In genomic region chr15:82856065-82856464, GRCm38 (mm10) we compare ENCODE assay signal across 14 mouse cellular contexts.
DNase-seq lines count a peak whose midpoint lies in the region; ATAC-seq and TF ChIP-seq lines count a peak whose summit lies in the region.
"Had no signal": no experiment of that assay in that cellular context is flagged by ENCODE, and none has a peak within 500 bp of the region (broad histone marks: within the 10 kb centered on the region; RNA-seq: fewer than 3 reads in every experiment).

No protein-coding gene starts in this region.

- no peaks in the 10 kb centered on the region for H3K9me3 ChIP-seq in heart, embryonic 13.5 days
- no peaks in the 10 kb centered on the region for H3K9me3 ChIP-seq in midbrain, embryonic 14.5 days (ENCODE audit: control insufficient read depth, low read length)
- H3K9me3 ChIP-seq: liver, embryonic 12.5 days; lung, embryonic 15.5 days had no signal

- intact Hi-C loops in heart, postnatal 10 days (cut with DNase I) = no loop called here

- ATAC-seq in heart, embryonic 13.5 days (ENCODE audit: extremely low read depth, insufficient number of reproducible peaks, low FRiP score, low TSS enrichment) = no peak
- ATAC-seq in midbrain, embryonic 14.5 days (ENCODE audit: low FRiP score, low TSS enrichment) = no peak
- no peak for ATAC-seq in CD4-positive, CD25-positive, alpha-beta regulatory T cell, adult 4 months
- ATAC-seq: liver, embryonic 12.5 days had no signal

- TF ChIP-seq CTCF in cortical plate, adult 2 months (IDR thresholded peaks at IDR 0.05; ENCODE audit: extremely low read depth, insufficient read depth, low read length) = no peak

- no peaks in the 10 kb centered on the region for H3K27me3 ChIP-seq in heart, embryonic 13.5 days (replicated peaks)
- H3K27me3 ChIP-seq in midbrain, embryonic 14.5 days (ENCODE audit: control insufficient read depth, insufficient read depth, low read length) = no peaks in the 10 kb centered on the region
- H3K27me3 ChIP-seq: liver, embryonic 12.5 days; lung, embryonic 15.5 days had no signal

- H3K27ac ChIP-seq in heart, embryonic 13.5 days (replicated peaks) = 0 out of 2 replicates have a peak overlapping the region, but pooled peaks have one; percentile 50
- peak overlapping the region; percentile 18; the same call in 1 of the 2 replicates for H3K27ac ChIP-seq in cortical plate, adult 2 months (ENCODE audit: insufficient read depth, low read length)
- peak overlapping the region; percentile 85 for H3K27ac ChIP-seq in midbrain, embryonic 14.5 days (replicated peaks; ENCODE audit: low read depth, low read length)
- H3K27ac ChIP-seq: liver, embryonic 12.5 days; lung, embryonic 15.5 days had no signal

- H3K4me1 ChIP-seq in heart, embryonic 13.5 days = peaks cover 13% of the 10 kb centered on the region
- peaks cover 9% of the 10 kb centered on the region for H3K4me1 ChIP-seq in cortical plate, adult 2 months (ENCODE audit: control insufficient read depth, insufficient read depth, low read length)
- peaks cover 26% of the 10 kb centered on the region for H3K4me1 ChIP-seq in midbrain, embryonic 14.5 days (ENCODE audit: control insufficient read depth, insufficient read depth, low read length)
- H3K4me1 ChIP-seq: liver, embryonic 12.5 days; lung, embryonic 15.5 days had no signal

- 90% methylated on average over 2 of the region's 2 CpGs for WGBS in heart, embryonic 13.5 days
- 83% methylated on average over 2 of the region's 2 CpGs for WGBS in midbrain, embryonic 14.5 days

- no peak overlapping the region for H3K4me3 ChIP-seq in heart, embryonic 13.5 days
- no peak overlapping the region for H3K4me3 ChIP-seq in cortical plate, adult 2 months (ENCODE audit: insufficient read depth, low read length)
- no peak overlapping the region for H3K4me3 ChIP-seq in midbrain, embryonic 14.5 days (replicated peaks; ENCODE audit: low read depth, low read length)
- H3K4me3 ChIP-seq: liver, embryonic 12.5 days; lung, embryonic 15.5 days had no signal

- peaks cover 60% of the 10 kb centered on the region for H3K36me3 ChIP-seq in heart, embryonic 13.5 days
- H3K36me3 ChIP-seq in midbrain, embryonic 14.5 days (ENCODE audit: control insufficient read depth, insufficient read depth, low read length) = peaks cover 49% of the 10 kb centered on the region

- no peak for DNase-seq in heart, postnatal 10 days
- peak; percentile 15 for DNase-seq in brain, adult 2 months (ENCODE audit: low read depth, low spot score)
- peak; percentile 15 for DNase-seq in midbrain, embryonic 14.5 days
- DNase-seq in urinary bladder, postnatal 36 days (ENCODE audit: low spot score in 2 of 2) = no peak
- DNase-seq: cerebellum, adult 8-10 months; kidney, adult 18-20 months; left cerebral cortex, postnatal 4 days; right cerebral cortex, postnatal 4 days; thymus, adult 2 months had no signal

- H3K9ac ChIP-seq in heart, embryonic 13.5 days = no peak overlapping the region
- H3K9ac ChIP-seq in midbrain, embryonic 14.5 days (replicated peaks; ENCODE audit: low read length) = no peak overlapping the region
- H3K9ac ChIP-seq: liver, embryonic 12.5 days; lung, embryonic 15.5 days had no signal

- H3K4me2 ChIP-seq in heart, embryonic 13.5 days = no peak overlapping the region
- H3K4me2 ChIP-seq in midbrain, embryonic 14.5 days (ENCODE audit: low read length) = no peak overlapping the region
- H3K4me2 ChIP-seq: liver, embryonic 12.5 days; lung, embryonic 15.5 days had no signal

- TF ChIP-seq POLR2A in cortical plate, adult 2 months (IDR thresholded peaks at IDR 0.05; ENCODE audit: extremely low read depth, insufficient read depth, low read length) = no peak

Comparison
In these comparisons a context has a peak if more than half of its experiments do, and no peak if none do; other contexts are left out.
1. H3K27ac ChIP-seq: peak in every context shown above with its lines; median percentile 85 in midbrain, embryonic 14.5 days; 50 in heart, embryonic 13.5 days; 18 in cortical plate, adult 2 months.
2. DNase-seq: peak in brain, adult 2 months (single experiment) and midbrain, embryonic 14.5 days (single experiment); none in heart, postnatal 10 days (0 of 2) and urinary bladder, postnatal 36 days (0 of 2).